Mouse (Mus musculus) ES-E14 (cell line): ENCODE results near the gene Leng9.

ENCODE experiments used
- HCFC1 ChIP-seq: IDR thresholded peaks from 2 replicates; pipeline ENCODE4 v1.6.1; 2012; ENCODE audit warnings: low read length, inconsistent platforms, borderline replicate concordance; ENCODE audit not compliant: insufficient read depth
- ZNF384 ChIP-seq: IDR thresholded peaks from 2 replicates; pipeline ENCODE4 v1.6.1; 2012; ENCODE audit warnings: low read depth, low read length, inconsistent platforms

- TF ChIP-seq ZNF384 (no peak), HCFC1 (no peak)
These were observed 7.3 kb downstream of the Leng9 start for GRCm38 (mm10) chr7:4142796-4143445.
